Mouse (Mus musculus): ENCODE measurements around the gene Gtsf1. TPM values are rescaled to one million over a fixed set of nuclear protein-coding genes. Genes with fewer than 3 reads are reported as not detected.

The Gtsf1 gene
- total RNA-seq, 2 experiments from 2014 or later = not detected

- no peak for DNase-seq
Observed at GRCm38 (mm10) chr15:103357817-103358216, 72.5 kb downstream of the Gtsf1 start.

- DNase-seq = no peak
Observed at GRCm38 (mm10) chr15:103356130-103356529, 74.1 kb downstream of the Gtsf1 start.

- no peak for DNase-seq
Observed at GRCm38 (mm10) chr15:103355420-103355819, 74.8 kb downstream of the Gtsf1 start.

- DNase-seq = no peak
Observed at GRCm38 (mm10) chr15:103354690-103355089, 75.6 kb downstream of the Gtsf1 start.

GRCm38 (mm10) chr15:103353511-103354256 is 76.6 kb downstream of the Gtsf1 start:
- no peak for DNase-seq

GRCm38 (mm10) chr15:103352856-103353255 is 77.4 kb downstream of the Gtsf1 start:
- DNase-seq = peak; percentile 59

Other genes with a start within 250 kb of the Gtsf1 start
- gene Cbx5, start 190.7 kb downstream of the Gtsf1 start, total RNA-seq (2021) = 10 to 100 TPM; 49.9 to 61.2 TPM
- gene Hnrnpa1, start 190.0 kb downstream of the Gtsf1 start, total RNA-seq (2021) = 100 to 1,000 TPM; 177 to 187 TPM
- gene Nfe2, start 172.1 kb downstream of the Gtsf1 start, total RNA-seq (2021) = 1 to 10 TPM in 1 of 2 experiments, not detected in 1; 1.2 TPM
- gene Copz1, start 157.8 kb downstream of the Gtsf1 start, total RNA-seq (2021) = 10 to 100 TPM; 45.3 to 51.4 TPM
- gene Gpr84, start 119.9 kb downstream of the Gtsf1 start, total RNA-seq (2021) = under 1 TPM in 1 of 2 experiments, not detected in 1; 0.14 TPM
- 10 to 100 TPM; 39.3 to 45.7 TPM for gene Zfp385a, start 90.4 kb downstream of the Gtsf1 start, total RNA-seq (2021)
- gene Itga5, start 63.7 kb downstream of the Gtsf1 start, total RNA-seq (2021) = 10 to 100 TPM; 27.6 to 40.5 TPM
- gene Gtsf2, start 18.0 kb upstream of the Gtsf1 start, total RNA-seq (2021) = not detected
- 1 to 10 TPM; 2.3 to 4.3 TPM for gene Nckap1l, start 23.3 kb upstream of the Gtsf1 start, total RNA-seq (2021)
- 1 to 10 TPM; 1.2 to 2.2 TPM for gene Pde1b, start 72.6 kb upstream of the Gtsf1 start, total RNA-seq (2021)
- gene Ppp1r1a, start 107.5 kb upstream of the Gtsf1 start, total RNA-seq (2021) = 10 to 100 TPM; 50.9 to 64.0 TPM
- gene Glycam1, start 134.6 kb upstream of the Gtsf1 start, total RNA-seq (2021) = not detected